Mouse (Mus musculus): ENCODE data around the gene Tprg.

- no peak for TF ChIP-seq CTCF (IDR thresholded peaks at IDR 0.05; ENCODE audit: low read depth)
- TF ChIP-seq EP300 (IDR thresholded peaks at IDR 0.05; ENCODE audit: low read depth) = no peak
Observed at GRCm38 (mm10) chr16:25296746-25297145, 10.1 kb downstream of the Tprg start.
